Mouse (Mus musculus) megakaryocyte, embryonic 14.5 days (primary cell): ENCODE data around the gene Gm37240. TPM values are rescaled to one million over a fixed set of nuclear protein-coding genes. Genes with fewer than 3 reads are reported as not detected.

ENCODE experiments used
- H3K27me3 ChIP-seq: replicated peaks from 2 replicates; pipeline ENCODE3; 2012; ENCODE audit warnings: inconsistent platforms
- H3K36me3 ChIP-seq: replicated peaks from 2 replicates; pipeline ENCODE3; 2012; ENCODE audit warnings: low read length, inconsistent platforms, mixed read lengths
- H3K4me1 ChIP-seq: 2 replicates; pipeline ENCODE4 v1.6.1; 2012; ENCODE audit warnings: inconsistent platforms
- H3K4me3 ChIP-seq: replicated peaks from 2 replicates; pipeline ENCODE3; 2012; ENCODE audit warnings: moderate library complexity, mild to moderate bottlenecking, inconsistent platforms
- H3K9me3 ChIP-seq: 2 replicates; pipeline ENCODE4 v1.6.1; 2012; ENCODE audit warnings: inconsistent platforms
- FLI1 ChIP-seq: IDR thresholded peaks from 2 replicates; pipeline ENCODE4 v1.6.1; 2012; ENCODE audit warnings: low read length, inconsistent platforms, mixed read lengths
- GATA1 ChIP-seq: IDR thresholded peaks from 3 replicates; pipeline ENCODE4 v1.6.1; 2012; ENCODE audit warnings: mixed read lengths, low read length, inconsistent platforms, borderline replicate concordance
- polyA plus RNA-seq: library from polyadenylated mRNA; stranded (reverse); fragments of >175 nt; gene quantifications from 2 replicates; pipeline ENCODE4 v1.2.3, GENCODE M21; 2012; ENCODE audit warnings: low replicate concordance; ENCODE audit not compliant: insufficient read depth

The Gm37240 gene
- polyA plus RNA-seq, 1 experiment, result not detected

DNA sequence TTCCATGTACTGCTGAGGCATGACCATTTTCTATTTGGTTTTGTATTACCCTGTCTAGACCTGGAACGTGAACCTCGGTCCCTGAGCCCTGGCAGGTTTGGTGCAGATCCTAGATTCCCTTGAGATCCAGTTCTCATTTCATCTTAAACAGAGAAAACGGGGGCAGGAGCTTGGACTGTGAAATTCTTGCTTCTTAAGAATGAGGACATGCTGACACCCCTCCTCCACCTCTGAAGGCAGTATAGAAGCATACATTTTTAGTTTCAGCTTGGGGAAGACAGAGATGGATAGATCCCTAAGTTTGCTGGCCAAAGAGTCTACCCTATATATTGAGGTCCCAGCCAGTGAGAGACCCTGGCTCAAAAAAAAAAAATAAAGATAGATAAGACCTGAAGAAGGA lies 742.9 kb downstream of the Gm37240 start:
- H3K4me3 ChIP-seq, result no peak overlapping the region
- H3K36me3 ChIP-seq, result no peaks in the 10 kb centered on the region
- H3K4me1 ChIP-seq, result no peaks in the 10 kb centered on the region
- TF ChIP-seq GATA1 (no peak), FLI1 (no peak)
- peaks cover 3% of the 10 kb centered on the region; the same call in 1 of the 2 replicates for H3K9me3 ChIP-seq
- no peaks in the 10 kb centered on the region for H3K27me3 ChIP-seq

DNA sequence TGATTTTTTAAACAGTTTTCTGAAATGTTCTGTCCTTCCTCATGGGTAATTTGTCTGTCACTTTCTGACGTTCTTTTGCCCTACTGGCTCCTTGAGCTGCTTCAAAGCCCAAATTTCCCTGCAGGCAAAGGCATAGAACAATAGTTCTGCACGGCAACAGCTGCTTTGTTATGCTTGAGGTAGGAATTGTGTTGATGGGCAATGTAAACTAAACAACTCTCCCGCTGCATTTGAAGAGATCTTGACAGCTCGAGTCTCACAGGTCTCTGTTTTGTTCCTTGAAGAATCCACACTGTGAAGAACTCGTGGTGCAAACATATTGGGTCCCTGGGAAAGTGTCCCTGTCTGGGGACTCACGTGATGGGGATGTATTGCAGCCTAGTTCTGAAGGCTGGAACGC lies 746.8 kb downstream of the Gm37240 start:
- no peak overlapping the region for H3K4me3 ChIP-seq
- H3K4me1 ChIP-seq, result no peaks in the 10 kb centered on the region
- H3K27me3 ChIP-seq, result no peaks in the 10 kb centered on the region
- TF ChIP-seq GATA1 (no peak), FLI1 (no peak)
- peaks cover 3% of the 10 kb centered on the region; the same call in 1 of the 2 replicates for H3K9me3 ChIP-seq
- H3K36me3 ChIP-seq, result no peaks in the 10 kb centered on the region

DNA sequence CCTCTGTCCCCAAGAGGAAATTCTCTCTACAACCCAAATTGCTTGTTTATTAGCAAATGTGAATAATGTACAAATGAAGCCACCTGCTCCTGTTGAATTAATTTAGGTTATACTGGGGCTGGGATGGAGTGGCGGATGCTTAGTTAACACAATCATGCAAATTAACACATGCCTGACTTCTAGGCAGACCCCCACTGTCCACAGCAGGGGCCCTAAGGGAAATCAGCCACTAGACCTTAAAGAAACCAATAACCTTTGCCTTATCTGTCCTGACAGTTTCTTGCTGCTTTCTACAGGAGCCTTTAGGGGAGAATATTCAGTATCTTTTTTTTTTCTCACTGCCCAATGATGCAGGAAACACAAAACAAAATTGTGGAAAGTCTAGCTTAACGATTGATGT lies 748.9 kb downstream of the Gm37240 start:
- H3K4me3 ChIP-seq, result no peak overlapping the region
- TF ChIP-seq FLI1 (no peak), GATA1 (no peak)
- H3K9me3 ChIP-seq, result no peaks in the 10 kb centered on the region
- no peaks in the 10 kb centered on the region for H3K4me1 ChIP-seq
- H3K27me3 ChIP-seq, result no peaks in the 10 kb centered on the region
- H3K36me3 ChIP-seq, result no peaks in the 10 kb centered on the region

DNA sequence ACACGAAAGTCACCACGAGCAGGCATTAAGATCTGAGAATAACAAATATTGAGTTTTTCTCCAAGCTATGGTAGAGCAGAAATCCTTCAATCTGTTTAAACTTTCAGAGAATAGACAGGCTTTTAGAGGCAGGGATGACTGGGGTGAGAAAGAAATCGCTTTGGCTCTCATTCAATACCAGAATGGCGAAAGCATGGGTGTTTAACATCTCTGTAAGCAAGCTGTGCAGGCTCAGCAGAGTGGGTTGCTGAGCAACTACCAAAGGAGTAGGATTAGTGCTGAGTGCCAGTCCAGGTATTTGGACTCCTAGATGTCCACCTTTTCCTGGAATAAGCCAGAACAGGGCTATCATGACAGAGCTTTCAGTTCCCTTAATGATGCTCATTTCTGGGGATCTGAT lies 753.8 kb downstream of the Gm37240 start:
- no peaks in the 10 kb centered on the region for H3K4me1 ChIP-seq
- H3K27me3 ChIP-seq, result no peaks in the 10 kb centered on the region
- no peaks in the 10 kb centered on the region for H3K9me3 ChIP-seq
- H3K4me3 ChIP-seq, result no peak overlapping the region
- no peak for TF ChIP-seq FLI1
- TF ChIP-seq GATA1, result no peak
- no peaks in the 10 kb centered on the region for H3K36me3 ChIP-seq

DNA sequence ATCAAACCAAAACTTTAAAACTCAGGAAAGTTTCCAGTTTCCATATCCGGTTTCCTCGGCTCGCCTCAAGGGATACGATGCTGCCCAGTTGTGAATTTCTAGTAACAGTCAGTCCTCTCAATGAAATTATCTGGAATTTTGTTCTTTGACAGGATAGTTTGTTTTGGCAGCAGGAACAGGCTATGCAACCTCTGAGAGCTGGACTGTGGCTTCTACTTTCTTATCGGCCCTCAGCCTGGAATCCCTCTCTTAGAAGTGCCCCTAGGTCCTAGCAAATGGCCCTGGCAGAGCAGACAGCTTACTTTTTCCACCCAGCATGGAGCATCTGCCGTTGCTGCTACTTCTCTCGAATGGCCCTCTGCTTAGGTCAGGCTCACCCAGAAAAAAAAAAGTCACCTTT lies 755.4 kb downstream of the Gm37240 start:
- TF ChIP-seq GATA1 (no peak), FLI1 (no peak)
- H3K27me3 ChIP-seq, result no peaks in the 10 kb centered on the region
- no peak overlapping the region for H3K4me3 ChIP-seq
- H3K9me3 ChIP-seq, result no peaks in the 10 kb centered on the region
- no peaks in the 10 kb centered on the region for H3K4me1 ChIP-seq
- H3K36me3 ChIP-seq, result no peaks in the 10 kb centered on the region

DNA sequence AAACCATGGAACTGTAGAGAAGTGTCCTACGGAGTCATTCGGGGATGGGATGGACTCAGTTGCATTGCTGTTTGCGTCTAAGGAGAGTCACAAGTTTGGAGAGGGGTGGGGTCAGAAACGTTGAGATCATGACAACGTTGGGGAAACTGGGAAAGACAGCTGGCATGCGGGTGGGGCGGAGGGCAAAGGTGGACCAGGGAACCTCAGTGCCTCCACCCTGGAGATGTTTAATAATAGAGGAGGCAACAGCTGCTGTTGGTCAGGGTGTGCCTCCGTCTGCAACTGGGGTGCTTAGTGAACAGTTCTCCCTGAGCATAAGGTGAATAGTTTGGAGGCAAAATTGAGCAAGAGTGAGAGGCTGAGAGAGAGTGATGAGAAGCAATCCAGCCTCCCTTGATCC lies 758.8 kb downstream of the Gm37240 start:
- Histone ChIP-seq H3K27me3 (no peaks in the 10 kb centered on the region), H3K4me3 (no peak overlapping the region), H3K36me3 (no peaks in the 10 kb centered on the region), H3K9me3 (no peaks in the 10 kb centered on the region), H3K4me1 (no peaks in the 10 kb centered on the region)
- no peak for TF ChIP-seq FLI1
- no peak for TF ChIP-seq GATA1

DNA sequence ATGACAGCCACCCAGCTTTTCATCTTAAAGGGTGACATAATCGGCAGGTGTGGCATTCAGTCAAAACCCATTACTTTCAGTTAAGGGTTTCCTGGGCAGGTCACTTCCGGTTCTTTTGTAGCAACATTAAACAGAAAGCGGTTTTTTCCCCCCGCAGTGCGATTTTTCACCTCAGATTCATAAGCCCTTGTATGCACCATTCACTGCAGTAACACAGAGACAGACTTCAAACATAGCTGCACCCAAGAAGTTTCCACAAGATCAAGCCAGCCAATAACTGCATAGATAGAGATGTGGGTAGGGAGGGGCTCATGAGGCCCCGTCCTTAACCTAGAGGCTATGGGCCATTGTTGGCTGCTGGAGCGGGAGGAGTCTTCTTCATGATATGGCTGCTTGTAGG lies 760.3 kb downstream of the Gm37240 start:
- Histone ChIP-seq H3K9me3 (no peaks in the 10 kb centered on the region), H3K36me3 (no peaks in the 10 kb centered on the region), H3K27me3 (no peaks in the 10 kb centered on the region), H3K4me3 (no peak overlapping the region), H3K4me1 (no peaks in the 10 kb centered on the region)
- TF ChIP-seq GATA1 (no peak), FLI1 (no peak)

DNA sequence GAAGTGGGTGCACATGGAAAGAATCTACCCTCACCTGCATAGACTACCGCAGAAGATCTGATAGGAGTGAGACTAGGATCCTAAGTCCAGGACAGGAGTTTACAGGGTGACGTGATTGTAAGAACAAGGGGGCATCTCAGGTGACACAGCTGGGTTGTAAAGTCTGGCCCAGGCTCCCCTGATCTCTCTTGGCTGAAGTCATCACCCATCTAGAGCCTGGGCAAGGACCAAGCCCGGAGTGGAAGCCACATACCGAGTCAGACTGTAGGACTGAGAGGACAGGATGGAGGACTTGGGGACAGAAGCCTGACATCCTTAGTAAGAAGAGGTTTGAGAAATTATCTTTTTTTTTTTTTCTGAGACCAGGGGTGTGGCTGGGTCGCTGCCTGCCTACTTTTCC lies 761.8 kb downstream of the Gm37240 start:
- Histone ChIP-seq H3K27me3 (no peaks in the 10 kb centered on the region), H3K9me3 (no peaks in the 10 kb centered on the region), H3K4me3 (no peak overlapping the region), H3K36me3 (no peaks in the 10 kb centered on the region), H3K4me1 (no peaks in the 10 kb centered on the region)
- TF ChIP-seq GATA1 (no peak), FLI1 (no peak)

DNA sequence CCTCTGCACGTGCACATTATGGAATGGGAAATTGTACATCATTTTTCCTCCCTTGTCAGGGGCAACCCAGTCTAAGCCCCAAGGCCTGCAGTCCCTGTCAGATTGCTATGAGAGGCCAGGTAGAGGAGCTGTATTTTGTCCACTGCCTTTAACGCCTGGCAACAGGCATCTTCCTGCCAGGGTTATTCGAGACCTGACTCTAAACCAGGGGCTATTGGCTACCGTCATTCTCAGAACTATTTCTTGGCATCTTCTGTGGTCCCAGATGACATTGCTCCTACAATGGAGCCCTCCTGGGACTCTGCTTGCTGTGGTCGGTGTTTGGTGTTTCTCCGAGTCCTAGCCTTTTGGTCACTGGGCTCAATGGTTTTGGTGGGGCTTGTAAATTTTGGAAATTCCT lies 762.4 kb downstream of the Gm37240 start:
- H3K9me3 ChIP-seq, result no peaks in the 10 kb centered on the region
- no peaks in the 10 kb centered on the region for H3K4me1 ChIP-seq
- no peak for TF ChIP-seq FLI1
- no peak for TF ChIP-seq GATA1
- no peaks in the 10 kb centered on the region for H3K36me3 ChIP-seq
- H3K4me3 ChIP-seq, result no peak overlapping the region
- H3K27me3 ChIP-seq, result no peaks in the 10 kb centered on the region

DNA sequence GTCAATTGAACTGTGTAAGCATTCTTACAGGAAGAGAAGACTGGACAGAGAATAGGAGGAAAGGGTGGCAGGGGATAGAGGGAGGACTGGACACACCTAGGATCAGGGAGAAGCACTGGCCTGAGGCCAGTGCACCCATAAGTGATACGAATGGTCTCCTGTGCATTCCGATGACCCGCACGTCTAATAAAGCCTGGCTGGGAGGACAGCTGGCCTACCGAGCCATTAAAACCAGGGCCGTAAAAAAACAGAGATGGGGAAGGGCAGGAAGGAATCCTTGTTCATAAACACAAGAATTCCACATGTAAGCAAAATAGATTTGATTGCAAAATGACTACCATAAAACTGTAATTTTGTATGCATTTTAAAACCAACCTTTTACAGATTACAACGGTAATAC lies 762.9 kb downstream of the Gm37240 start:
- Histone ChIP-seq H3K27me3 (no peaks in the 10 kb centered on the region), H3K4me1 (no peaks in the 10 kb centered on the region), H3K4me3 (no peak overlapping the region), H3K9me3 (no peaks in the 10 kb centered on the region), H3K36me3 (no peaks in the 10 kb centered on the region)
- TF ChIP-seq FLI1 (no peak), GATA1 (no peak)

DNA sequence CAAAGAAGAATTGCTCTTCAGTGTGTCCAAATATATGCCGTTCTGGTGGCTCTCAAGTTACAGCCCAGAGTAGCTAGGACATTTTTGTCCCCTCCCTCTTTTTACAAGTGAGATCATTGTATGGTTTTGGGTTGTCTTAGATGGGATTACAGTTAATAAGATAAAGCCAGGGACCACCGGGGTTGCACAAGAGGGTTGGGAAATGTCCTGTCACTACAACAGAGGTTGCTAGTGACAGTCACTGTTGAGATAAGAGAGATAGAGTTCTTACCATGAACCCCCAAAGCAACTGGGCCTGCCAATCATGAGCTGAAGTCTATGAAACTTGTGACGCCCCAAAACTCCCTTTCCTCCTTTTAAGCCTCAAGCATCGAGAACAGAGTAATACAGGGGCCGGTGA lies 769.6 kb downstream of the Gm37240 start:
- H3K9me3 ChIP-seq, result no peaks in the 10 kb centered on the region
- TF ChIP-seq FLI1 (no peak), GATA1 (no peak)
- no peaks in the 10 kb centered on the region for H3K36me3 ChIP-seq
- H3K4me3 ChIP-seq, result no peak overlapping the region
- no peaks in the 10 kb centered on the region for H3K4me1 ChIP-seq
- no peaks in the 10 kb centered on the region for H3K27me3 ChIP-seq
